Comparison of ENCODE assay signal across 9 mouse cellular contexts in the genomic region with DNA sequence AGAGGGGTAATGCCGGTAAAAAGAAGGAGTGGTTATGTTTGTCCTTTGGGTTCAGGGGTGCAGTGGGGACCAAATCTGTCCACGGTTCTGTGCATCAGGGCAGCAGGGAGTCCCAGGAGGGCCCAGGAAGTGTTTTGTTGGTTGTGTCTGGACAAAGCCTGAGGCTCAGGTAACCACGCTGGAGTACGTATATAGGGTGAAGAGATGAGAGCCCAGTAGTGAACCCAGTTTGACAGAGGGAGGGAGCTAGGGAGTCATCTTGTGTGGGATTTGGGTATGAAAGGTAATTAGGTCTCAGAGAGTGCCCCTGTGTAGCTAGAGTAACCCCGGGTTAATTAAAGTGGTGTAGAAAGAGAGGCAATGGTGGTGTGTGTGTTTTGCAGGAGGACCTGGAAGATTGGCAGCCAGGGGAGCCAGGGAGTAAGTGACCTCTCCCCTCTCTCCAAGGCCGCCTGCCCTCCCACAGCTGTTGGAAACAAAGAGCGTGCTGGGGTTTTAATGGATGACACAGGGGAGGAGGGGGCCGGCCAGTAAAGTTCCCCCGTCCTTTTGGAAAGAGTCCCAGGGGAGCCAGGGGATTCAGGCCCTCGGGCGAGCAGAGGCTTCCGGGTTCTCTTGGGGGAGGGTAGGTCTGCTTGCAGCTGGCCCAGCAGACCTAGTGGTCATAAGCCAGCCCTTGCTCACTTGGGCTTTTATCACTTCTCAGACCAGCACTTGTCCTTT. TPM values are rescaled to one million over a fixed set of nuclear protein-coding genes. Genes with fewer than 3 reads are reported as not detected.
DNase-seq lines count a peak whose midpoint lies in the region; ATAC-seq lines count a peak whose summit lies in the region.
"Had no signal": no experiment of that assay in that cellular context is flagged by ENCODE, and none has a peak within 500 bp of the region (broad histone marks: within the 10 kb centered on the region; RNA-seq: fewer than 3 reads in every experiment).

No protein-coding gene starts in this region.

- ATAC-seq in erythroblast, adult 5-6 weeks (replicated peaks; ENCODE audit: low FRiP score, poor library complexity, severe bottlenecking): no peak
- ATAC-seq in forebrain, embryonic 11.5 days (replicated peaks; ENCODE audit: low FRiP score): peak; percentile 37
- peak; percentile 63 for ATAC-seq in intestine, embryonic 16.5 days
- ATAC-seq in lung, embryonic 16.5 days (ENCODE audit: low read depth): peak; percentile 41

- H3K4me3 ChIP-seq in erythroblast, embryonic 14.5 days (replicated peaks): peak overlapping the region; percentile 48
- H3K4me3 ChIP-seq in forebrain, embryonic 11.5 days (ENCODE audit: low read depth, low read length): peak overlapping the region; percentile 92
- H3K4me3 ChIP-seq in intestine, embryonic 16.5 days (ENCODE audit: low read length): peak overlapping the region; percentile 88
- peak overlapping the region; percentile 88 for H3K4me3 ChIP-seq in lung, embryonic 16.5 days (ENCODE audit: low read length)

- peak; percentile 48 for DNase-seq in NIH3T3 (ENCODE audit: low read depth)
- DNase-seq in forebrain, embryonic 11.5 days (ENCODE audit: low spot score): peak; percentile 82
- peak; percentile 28 for DNase-seq in ovary, postnatal 36 days (ENCODE audit: low spot score)
- no peak for DNase-seq in thymus, postnatal 10 days (ENCODE audit: low spot score in 2 of 2)

- H3K4me2 ChIP-seq in forebrain, embryonic 11.5 days (ENCODE audit: low read depth, low read length, severe bottlenecking): peak overlapping the region; percentile 78
- peak overlapping the region; percentile 84 for H3K4me2 ChIP-seq in intestine, embryonic 16.5 days (ENCODE audit: low read depth, low read length)
- peak overlapping the region; percentile 69 for H3K4me2 ChIP-seq in lung, embryonic 16.5 days (ENCODE audit: low read depth, low read length)

- H3K27me3 ChIP-seq in erythroblast, embryonic 14.5 days (ENCODE audit: control insufficient read depth): peaks cover 32% of the 10 kb centered on the region
- no peaks in the 10 kb centered on the region for H3K27me3 ChIP-seq in forebrain, embryonic 11.5 days (ENCODE audit: control insufficient read depth, insufficient read depth, low read length)
- H3K27me3 ChIP-seq in intestine, embryonic 16.5 days (replicated peaks; ENCODE audit: control insufficient read depth, insufficient read depth, low read length): no peaks in the 10 kb centered on the region
- H3K27me3 ChIP-seq in lung, embryonic 16.5 days (ENCODE audit: control insufficient read depth, insufficient read depth, low read depth, low read length): no peaks in the 10 kb centered on the region

- H3K36me3 ChIP-seq in erythroblast, embryonic 14.5 days (ENCODE audit: control insufficient read depth): no peaks in the 10 kb centered on the region
- peaks cover 2% of the 10 kb centered on the region; the same call in 1 of the 2 replicates for H3K36me3 ChIP-seq in forebrain, embryonic 11.5 days (ENCODE audit: control insufficient read depth, insufficient read depth, low read length)
- H3K36me3 ChIP-seq in intestine, embryonic 16.5 days (ENCODE audit: control insufficient read depth, insufficient read depth, low read length): 0 out of 2 replicates have a peak, but pooled peaks cover 4% of the 10 kb centered on the region
- H3K36me3 ChIP-seq in lung, embryonic 16.5 days (ENCODE audit: control insufficient read depth, insufficient read depth, low read length): no peaks in the 10 kb centered on the region

- peak overlapping the region; percentile 93 for H3K27ac ChIP-seq in forebrain, embryonic 11.5 days (ENCODE audit: low read depth, low read length)
- H3K27ac ChIP-seq in intestine, embryonic 16.5 days (ENCODE audit: low read length): peak overlapping the region; percentile 80
- peak overlapping the region; percentile 82 for H3K27ac ChIP-seq in lung, embryonic 16.5 days (ENCODE audit: low read length)

- peaks cover 2% of the 10 kb centered on the region for H3K9me3 ChIP-seq in erythroblast, embryonic 14.5 days (ENCODE audit: control insufficient read depth, low read length)
- H3K9me3 ChIP-seq in forebrain, embryonic 11.5 days (ENCODE audit: control insufficient read depth, low read length): peaks cover 4% of the 10 kb centered on the region; the same call in 1 of the 2 replicates
- H3K9me3 ChIP-seq in intestine, embryonic 16.5 days (ENCODE audit: control insufficient read depth, low read length): no peaks in the 10 kb centered on the region
- H3K9me3 ChIP-seq in lung, embryonic 16.5 days (ENCODE audit: control insufficient read depth, low read length): no peaks in the 10 kb centered on the region

- no peaks in the 10 kb centered on the region for H3K4me1 ChIP-seq in erythroblast, embryonic 14.5 days (ENCODE audit: control insufficient read depth)
- H3K4me1 ChIP-seq in forebrain, embryonic 11.5 days (replicated peaks; ENCODE audit: control insufficient read depth, insufficient read depth, low read length): peaks cover 8% of the 10 kb centered on the region; the same call in 1 of the 2 replicates
- H3K4me1 ChIP-seq in intestine, embryonic 16.5 days (ENCODE audit: control insufficient read depth, insufficient read depth, low read length): peaks cover 7% of the 10 kb centered on the region
- peaks cover 17% of the 10 kb centered on the region for H3K4me1 ChIP-seq in lung, embryonic 16.5 days (replicated peaks; ENCODE audit: control insufficient read depth, insufficient read depth, low read length)

- peak overlapping the region; percentile 97 for H3K9ac ChIP-seq in forebrain, embryonic 11.5 days (ENCODE audit: low read length)
- peak overlapping the region; percentile 94 for H3K9ac ChIP-seq in intestine, embryonic 16.5 days (ENCODE audit: low read depth, low read length)
- peak overlapping the region; percentile 79 for H3K9ac ChIP-seq in lung, embryonic 16.5 days (ENCODE audit: low read length)

- WGBS in forebrain, embryonic 11.5 days: 2% methylated on average over 12 of the region's 12 CpGs
- 2% methylated on average over 12 of the region's 12 CpGs for WGBS in intestine, embryonic 16.5 days
- WGBS in lung, embryonic 16.5 days: under 1% methylated on average over 12 of the region's 12 CpGs

RNA-seq across cellular contexts. Expression of a gene that starts 1.3 kb away (rescaled TPM):
- 0.05 TPM in 1 of 2 replicates, not detected in the other for polyA plus RNA-seq in erythroblast, embryonic 14.5 days (2012)
- total RNA-seq in erythroblast, adult 5-6 weeks (2015; ENCODE audit: low replicate concordance): not detected in 2 replicates
- not detected in 2 replicates for total RNA-seq in erythroblast, adult 5-6 weeks (2017; ENCODE audit: low replicate concordance)
- 124 and 138 TPM in 2 replicates for polyA plus RNA-seq in forebrain, embryonic 11.5 days (2014; fragmentation: Nextera tagmentation; extraction: Ambion mirVana)
- polyA plus RNA-seq in intestine, embryonic 16.5 days (2015; fragmentation: Nextera tagmentation; extraction: Ambion mirVana): 5.0 and 5.2 TPM in 2 replicates
- polyA plus RNA-seq in lung, embryonic 16.5 days (2015; fragmentation: Nextera tagmentation; extraction: Ambion mirVana): 7.6 and 11.5 TPM in 2 replicates
- total RNA-seq: MEL had no signal

RNA-seq across cellular contexts. Expression of a gene that starts 46.5 kb away (rescaled TPM):
- polyA plus RNA-seq in erythroblast, embryonic 14.5 days (2012): not detected in 2 replicates
- 3.7 and 15.5 TPM in 2 replicates for total RNA-seq in erythroblast, adult 5-6 weeks (2015; ENCODE audit: low replicate concordance)
- 3.7 and 13.7 TPM in 2 replicates for total RNA-seq in erythroblast, adult 5-6 weeks (2017; ENCODE audit: low replicate concordance)
- 64.0 and 65.2 TPM in 2 replicates for polyA plus RNA-seq in forebrain, embryonic 11.5 days (2014; fragmentation: Nextera tagmentation; extraction: Ambion mirVana)
- polyA plus RNA-seq in intestine, embryonic 16.5 days (2015; fragmentation: Nextera tagmentation; extraction: Ambion mirVana): 10.7 and 10.9 TPM in 2 replicates
- polyA plus RNA-seq in lung, embryonic 16.5 days (2015; fragmentation: Nextera tagmentation; extraction: Ambion mirVana): 19.2 and 22.4 TPM in 2 replicates
- total RNA-seq: MEL had no signal

Comparison
In these comparisons a context has a peak if more than half of its experiments do, and no peak if none do; other contexts are left out.
1. DNase-seq: peak in NIH3T3 (single experiment), forebrain, embryonic 11.5 days (single experiment) and ovary, postnatal 36 days (single experiment); none in thymus, postnatal 10 days (0 of 2).
2. RNA of a gene that starts 1.3 kb away (polyA plus RNA-seq): 124 to 138 TPM in forebrain, embryonic 11.5 days; 7.6 to 11.5 TPM in lung, embryonic 16.5 days, 5.0 to 5.2 TPM in intestine, embryonic 16.5 days and 0.05 TPM in erythroblast, embryonic 14.5 days; every median in the first group is over 10 times any median in the second.
3. RNA of a gene that starts 46.5 kb away (polyA plus RNA-seq): 64.0 to 65.2 TPM in forebrain, embryonic 11.5 days, 19.2 to 22.4 TPM in lung, embryonic 16.5 days and 10.7 to 10.9 TPM in intestine, embryonic 16.5 days; not detected in erythroblast, embryonic 14.5 days; every median in the first group is over 10 times any median in the second.
4. Peak in every context shown above with its lines, with median percentiles within 50 percentile points of each other: H3K4me3 ChIP-seq, H3K27ac ChIP-seq, H3K4me2 ChIP-seq and H3K9ac ChIP-seq.